Mouse (Mus musculus): ENCODE data around the gene Capzb. TPM values are rescaled to one million over a fixed set of nuclear protein-coding genes. Genes with fewer than 3 reads are reported as not detected.

The Capzb gene
- polyA plus RNA-seq, 1 experiment = 238 TPM

GRCm38 (mm10) chr4:139195101-139195500, 2.4 kb downstream of the Capzb start:
- peaks cover 61% of the 10 kb centered on the region for H3K36me3 ChIP-seq (replicated peaks; ENCODE audit: low read length)
- no peaks in the 10 kb centered on the region for H3K27me3 ChIP-seq (replicated peaks)
- H3K4me1 ChIP-seq = peaks cover 81% of the 10 kb centered on the region
- H3K9me3 ChIP-seq = no peaks in the 10 kb centered on the region
- H3K4me3 ChIP-seq (replicated peaks) = peak overlapping the region; percentile 98
- TF ChIP-seq GATA1 (IDR thresholded peaks at IDR 0.05; ENCODE audit: borderline replicate concordance, low read length) (no peak), FLI1 (IDR thresholded peaks at IDR 0.05; ENCODE audit: low read length) (no peak)

- Histone ChIP-seq H3K36me3 (replicated peaks; ENCODE audit: low read length) (peaks cover 68% of the 10 kb centered on the region), H3K4me1 (peaks cover 82% of the 10 kb centered on the region), H3K4me3 (replicated peaks) (peak overlapping the region; percentile 86), H3K9me3 (no peaks in the 10 kb centered on the region), H3K27me3 (replicated peaks) (no peaks in the 10 kb centered on the region)
- TF ChIP-seq GATA1 (IDR thresholded peaks at IDR 0.05; ENCODE audit: borderline replicate concordance, low read length) (0 out of 3 replicates have a peak, but pooled peaks have one; percentile 63), FLI1 (IDR thresholded peaks at IDR 0.05; ENCODE audit: low read length) (no peak)
Observed at GRCm38 (mm10) chr4:139196464-139196863, 3.8 kb downstream of the Capzb start.

GRCm38 (mm10) chr4:139196949-139197348, 4.2 kb downstream of the Capzb start:
- H3K4me3 ChIP-seq (replicated peaks) = peak overlapping the region; percentile 86
- no peaks in the 10 kb centered on the region for H3K27me3 ChIP-seq (replicated peaks)
- no peaks in the 10 kb centered on the region for H3K9me3 ChIP-seq
- peaks cover 83% of the 10 kb centered on the region for H3K4me1 ChIP-seq
- TF ChIP-seq FLI1 (IDR thresholded peaks at IDR 0.05; ENCODE audit: low read length) (no peak), GATA1 (IDR thresholded peaks at IDR 0.05; ENCODE audit: borderline replicate concordance, low read length) (no peak)
- peaks cover 73% of the 10 kb centered on the region for H3K36me3 ChIP-seq (replicated peaks; ENCODE audit: low read length)

GRCm38 (mm10) chr4:139197453-139197852, 4.8 kb downstream of the Capzb start:
- H3K9me3 ChIP-seq = no peaks in the 10 kb centered on the region
- H3K27me3 ChIP-seq (replicated peaks) = no peaks in the 10 kb centered on the region
- peaks cover 88% of the 10 kb centered on the region for H3K4me1 ChIP-seq
- peak overlapping the region; percentile 68 for H3K4me3 ChIP-seq (replicated peaks)
- H3K36me3 ChIP-seq (replicated peaks; ENCODE audit: low read length) = peaks cover 76% of the 10 kb centered on the region
- TF ChIP-seq GATA1 (IDR thresholded peaks at IDR 0.05; ENCODE audit: borderline replicate concordance, low read length) (no peak), FLI1 (IDR thresholded peaks at IDR 0.05; ENCODE audit: low read length) (no peak)

GRCm38 (mm10) chr4:139198004-139198689, 5.4 kb downstream of the Capzb start:
- TF ChIP-seq FLI1 (IDR thresholded peaks at IDR 0.05; ENCODE audit: low read length) = no peak
- TF ChIP-seq GATA1 (IDR thresholded peaks at IDR 0.05; ENCODE audit: borderline replicate concordance, low read length) = no peak
- H3K36me3 ChIP-seq (replicated peaks; ENCODE audit: low read length) = peaks cover 82% of the 10 kb centered on the region
- H3K9me3 ChIP-seq = no peaks in the 10 kb centered on the region
- H3K4me1 ChIP-seq = peaks cover 95% of the 10 kb centered on the region
- no peaks in the 10 kb centered on the region for H3K27me3 ChIP-seq (replicated peaks)
- H3K4me3 ChIP-seq (replicated peaks) = peak overlapping the region; percentile 80

GRCm38 (mm10) chr4:139199126-139199525, 6.4 kb downstream of the Capzb start:
- TF ChIP-seq FLI1 (IDR thresholded peaks at IDR 0.05; ENCODE audit: low read length) (no peak), GATA1 (IDR thresholded peaks at IDR 0.05; ENCODE audit: borderline replicate concordance, low read length) (no peak)
- Histone ChIP-seq H3K9me3 (no peaks in the 10 kb centered on the region), H3K4me1 (peaks cover 100% of the 10 kb centered on the region), H3K27me3 (replicated peaks) (no peaks in the 10 kb centered on the region), H3K4me3 (replicated peaks) (peak overlapping the region; percentile 85), H3K36me3 (replicated peaks; ENCODE audit: low read length) (peaks cover 88% of the 10 kb centered on the region)

- Histone ChIP-seq H3K4me1 (peaks cover 100% of the 10 kb centered on the region), H3K36me3 (replicated peaks; ENCODE audit: low read length) (peaks cover 81% of the 10 kb centered on the region), H3K4me3 (replicated peaks) (peak overlapping the region; percentile 85), H3K9me3 (no peaks in the 10 kb centered on the region), H3K27me3 (replicated peaks) (no peaks in the 10 kb centered on the region)
- TF ChIP-seq FLI1 (IDR thresholded peaks at IDR 0.05; ENCODE audit: low read length) (no peak), GATA1 (IDR thresholded peaks at IDR 0.05; ENCODE audit: borderline replicate concordance, low read length) (no peak)
Observed at GRCm38 (mm10) chr4:139199703-139200340, 7.1 kb downstream of the Capzb start.

- Histone ChIP-seq H3K9me3 (no peaks in the 10 kb centered on the region), H3K36me3 (replicated peaks; ENCODE audit: low read length) (peaks cover 81% of the 10 kb centered on the region), H3K27me3 (replicated peaks) (no peaks in the 10 kb centered on the region), H3K4me3 (replicated peaks) (peak overlapping the region; percentile 62), H3K4me1 (peaks cover 100% of the 10 kb centered on the region)
- TF ChIP-seq FLI1 (IDR thresholded peaks at IDR 0.05; ENCODE audit: low read length) = no peak
Observed at GRCm38 (mm10) chr4:139200946-139201345, 8.2 kb downstream of the Capzb start.

- Histone ChIP-seq H3K27me3 (replicated peaks) (no peaks in the 10 kb centered on the region), H3K4me1 (peaks cover 100% of the 10 kb centered on the region), H3K9me3 (no peaks in the 10 kb centered on the region), H3K4me3 (replicated peaks) (peak overlapping the region; percentile 18), H3K36me3 (replicated peaks; ENCODE audit: low read length) (peaks cover 84% of the 10 kb centered on the region)
- TF ChIP-seq GATA1 (IDR thresholded peaks at IDR 0.05; ENCODE audit: borderline replicate concordance, low read length) = no peak
- no peak for TF ChIP-seq FLI1 (IDR thresholded peaks at IDR 0.05; ENCODE audit: low read length)
Observed at GRCm38 (mm10) chr4:139202556-139202955, 9.9 kb downstream of the Capzb start.

GRCm38 (mm10) chr4:139203381-139203780, 10.7 kb downstream of the Capzb start:
- H3K4me1 ChIP-seq = peaks cover 100% of the 10 kb centered on the region
- H3K36me3 ChIP-seq (replicated peaks; ENCODE audit: low read length) = peaks cover 84% of the 10 kb centered on the region
- H3K4me3 ChIP-seq (replicated peaks) = peak overlapping the region; percentile 56
- no peak for TF ChIP-seq GATA1 (IDR thresholded peaks at IDR 0.05; ENCODE audit: borderline replicate concordance, low read length)
- no peak for TF ChIP-seq FLI1 (IDR thresholded peaks at IDR 0.05; ENCODE audit: low read length)
- no peaks in the 10 kb centered on the region for H3K27me3 ChIP-seq (replicated peaks)
- no peaks in the 10 kb centered on the region for H3K9me3 ChIP-seq
